Mouse (Mus musculus) embryonic fibroblast, embryonic 13.5 days (primary cell): ENCODE results near the gene Mlkl.

Experiments used
- CTCF ChIP-seq: IDR thresholded peaks from 2 replicates; pipeline ENCODE4 v1.5.1; 2011; ENCODE audit warnings: mild to moderate bottlenecking, control low read depth, low read length, moderate library complexity, borderline replicate concordance; ENCODE audit not compliant: insufficient read depth
- POLR2A ChIP-seq: IDR thresholded peaks from 2 replicates; pipeline ENCODE4 v1.6.1; 2011; ENCODE audit warnings: low read depth, mild to moderate bottlenecking, control low read depth, low read length, moderate library complexity

DNA sequence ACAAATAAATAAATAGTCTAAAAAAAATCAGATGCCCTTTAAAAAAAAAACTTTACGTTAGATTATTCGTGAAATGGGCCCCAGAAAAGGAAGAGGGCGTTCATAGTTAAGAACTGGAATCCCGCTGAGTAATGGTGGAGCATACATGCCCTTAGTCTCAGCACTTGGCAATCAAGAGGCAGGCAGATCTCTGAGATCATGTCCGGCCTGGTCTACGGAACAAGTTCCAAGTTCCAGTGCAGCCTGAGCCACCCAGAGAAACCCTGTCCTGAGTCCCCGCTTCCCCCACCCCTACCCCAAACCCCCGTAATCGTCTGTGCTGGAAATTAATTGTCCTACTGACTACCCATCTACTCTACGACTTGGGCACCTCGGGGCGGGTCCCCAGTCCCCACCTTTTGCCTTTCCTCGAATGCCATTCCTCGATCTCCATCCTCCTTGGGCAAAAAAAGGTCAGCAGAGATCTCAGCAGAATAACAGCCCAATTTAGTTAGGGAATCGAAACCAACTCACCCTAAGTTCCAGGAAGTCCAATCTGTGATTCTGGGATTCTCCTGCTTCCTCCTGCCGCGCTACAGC is 577 bp downstream of the Mlkl start:
- TF ChIP-seq CTCF (no peak), POLR2A (no peak)
